In the genomic region with DNA sequence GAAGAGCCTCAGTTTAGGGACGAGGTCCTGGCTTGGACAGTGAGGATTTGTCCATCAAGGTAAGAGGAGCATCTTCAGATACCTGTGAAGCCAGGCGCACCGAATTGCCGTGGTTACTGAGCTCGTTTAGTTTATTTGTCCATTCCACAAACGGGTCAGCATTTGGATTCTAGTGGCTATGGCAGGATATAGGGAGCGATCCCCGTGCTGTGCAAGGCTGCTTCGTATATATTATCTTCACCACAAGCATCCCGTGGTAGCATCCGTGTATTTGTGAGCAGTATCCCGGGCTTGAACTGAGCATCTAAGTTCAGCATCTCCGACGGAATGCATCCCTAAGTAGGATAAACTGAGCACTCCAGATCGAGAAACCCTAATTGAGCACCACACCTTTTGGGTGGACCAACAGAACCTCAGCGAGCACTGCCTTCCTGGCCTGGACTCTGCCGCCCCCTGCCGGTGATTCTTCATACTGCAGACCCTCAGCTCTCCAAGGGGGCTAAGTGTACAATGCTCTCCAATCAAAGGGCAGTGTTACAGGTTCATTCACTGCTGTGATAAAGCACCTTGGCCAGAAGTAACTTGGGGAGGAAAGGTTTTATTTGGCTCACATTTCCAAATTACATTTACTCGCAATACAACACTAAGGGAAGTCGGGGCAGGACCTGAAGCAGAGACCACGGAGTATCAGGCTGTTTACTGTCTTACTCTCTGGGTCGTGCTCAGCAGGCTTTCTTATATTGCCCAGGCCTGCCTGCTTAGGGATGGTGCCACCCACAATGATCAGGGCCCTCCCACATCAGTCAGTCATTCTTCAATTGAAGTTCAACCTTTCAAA, we compare ENCODE assay signal across 8 mouse cellular contexts.
DNase-seq lines count a peak whose midpoint lies in the region; ATAC-seq and TF ChIP-seq lines count a peak whose summit lies in the region.

No protein-coding gene starts in this region.

- peak; percentile 98 to 99 for TF ChIP-seq CTCF in CH12.LX (conservative IDR thresholded peaks at IDR 0.05 in 1 of 2, IDR thresholded peaks at IDR 0.05 in 1 of 2; ENCODE audit: low read depth in 2 of 2, low read length in 2 of 2)
- TF ChIP-seq CTCF in brain, embryonic 14.5 days (IDR thresholded peaks at IDR 0.05; ENCODE audit: borderline replicate concordance, extremely low read depth, insufficient read depth, insufficient read length), result peak; percentile 99
- TF ChIP-seq CTCF in heart, postnatal 0 days (IDR thresholded peaks at IDR 0.05; ENCODE audit: low read depth), result peak; percentile 92
- TF ChIP-seq CTCF in liver, postnatal 0 days (IDR thresholded peaks at IDR 0.05; ENCODE audit: low read depth), result peak; percentile 96
- TF ChIP-seq CTCF in testis, adult 2 months (IDR thresholded peaks at IDR 0.05; ENCODE audit: control insufficient read depth, insufficient read depth, insufficient replicate concordance, low read depth, low read length), result peak; percentile 99

- peak; percentile 95 for TF ChIP-seq RAD21 in CH12.LX (IDR thresholded peaks at IDR 0.05; ENCODE audit: low read depth, low read length)

- no peak for TF ChIP-seq EP300 in CH12.LX (IDR thresholded peaks at IDR 0.05; ENCODE audit: low read length)
- no peak for TF ChIP-seq EP300 in heart, postnatal 0 days (IDR thresholded peaks at IDR 0.05; ENCODE audit: low read depth)
- no peak for TF ChIP-seq EP300 in liver, postnatal 0 days (IDR thresholded peaks at IDR 0.05; ENCODE audit: low read depth)

- H3K27ac ChIP-seq in CH12.LX (ENCODE audit: insufficient read depth, low read depth), result no peak overlapping the region
- H3K27ac ChIP-seq in heart, postnatal 0 days (ENCODE audit: low read depth), result no peak overlapping the region
- H3K27ac ChIP-seq in liver, postnatal 0 days (ENCODE audit: low read depth), result no peak overlapping the region
- H3K27ac ChIP-seq in neural tube, embryonic 15.5 days (replicated peaks), result no peak overlapping the region
- H3K27ac ChIP-seq in testis, adult 2 months (ENCODE audit: control insufficient read depth, insufficient read depth, low read depth, low read length), result no peak overlapping the region

- no peak overlapping the region for H3K4me2 ChIP-seq in CH12.LX (ENCODE audit: insufficient read depth, low read depth, poor library complexity, severe bottlenecking)
- no peak overlapping the region for H3K4me2 ChIP-seq in heart, postnatal 0 days (ENCODE audit: low read depth, low read length)
- no peak overlapping the region for H3K4me2 ChIP-seq in liver, postnatal 0 days (ENCODE audit: low read depth, low read length)
- H3K4me2 ChIP-seq in neural tube, embryonic 15.5 days, result peak overlapping the region; percentile 24; the same call in 1 of the 2 replicates

- peak; percentile 46 for ATAC-seq in erythroid progenitor cell, adult 5-6 weeks (replicated peaks; ENCODE audit: low FRiP score, poor library complexity, severe bottlenecking)
- ATAC-seq in heart, postnatal 0 days (ENCODE audit: insufficient read depth, low read depth), result no peak
- no peak for ATAC-seq in liver, postnatal 0 days
- peak; percentile 83 for ATAC-seq in neural tube, embryonic 15.5 days (ENCODE audit: low FRiP score)

- DNase-seq in CH12.LX (ENCODE audit: extremely low read depth), result peak; percentile 64
- DNase-seq in brain, embryonic 14.5 days (ENCODE audit: low read depth), result peak; percentile 73
- peak; percentile 35 for DNase-seq in heart, postnatal 0 days (ENCODE audit: low spot score)
- peak; percentile 88 for DNase-seq in kidney, postnatal 10 days
- peak; percentile 77 for DNase-seq in liver, postnatal 0 days

- no peak overlapping the region for H3K4me3 ChIP-seq in CH12.LX (replicated peaks in 1 of 3; ENCODE audit: low read depth in 2 of 3, low read length in 2 of 3, poor library complexity in 1 of 3)
- H3K4me3 ChIP-seq in heart, postnatal 0 days (ENCODE audit: low read depth, low read length), result no peak overlapping the region
- no peak overlapping the region for H3K4me3 ChIP-seq in liver, postnatal 0 days (ENCODE audit: low read depth, low read length)
- no peak overlapping the region for H3K4me3 ChIP-seq in neural tube, embryonic 15.5 days (replicated peaks)
- peak overlapping the region; percentile 8 for H3K4me3 ChIP-seq in testis, adult 2 months (ENCODE audit: control insufficient read depth, low read depth, low read length)

- H3K9me3 ChIP-seq in CH12.LX (replicated peaks; ENCODE audit: low read length), result no peaks in the 10 kb centered on the region
- no peaks in the 10 kb centered on the region for H3K9me3 ChIP-seq in heart, postnatal 0 days (replicated peaks; ENCODE audit: control insufficient read depth, low read length)
- no peaks in the 10 kb centered on the region; the same call in 1 of the 2 replicates for H3K9me3 ChIP-seq in liver, postnatal 0 days (ENCODE audit: low read length)
- no peaks in the 10 kb centered on the region for H3K9me3 ChIP-seq in neural tube, embryonic 15.5 days (replicated peaks)

- no peak overlapping the region for H3K9ac ChIP-seq in CH12.LX (ENCODE audit: insufficient read depth, low read depth)
- H3K9ac ChIP-seq in heart, postnatal 0 days (replicated peaks; ENCODE audit: low read depth, low read length), result no peak overlapping the region
- H3K9ac ChIP-seq in liver, postnatal 0 days (replicated peaks), result no peak overlapping the region
- H3K9ac ChIP-seq in neural tube, embryonic 15.5 days (replicated peaks), result no peak overlapping the region

- dilution Hi-C loops in CH12.LX (cut with MboI; ENCODE audit: extremely low pct_ligation_motif_present, extremely low pct_unique_long_range_greater_than_20kb, low sequenced_read_pairs), result no loop called here

- H3K79me2 ChIP-seq in CH12.LX (replicated peaks; ENCODE audit: control insufficient read depth, extremely low read depth, insufficient read depth, poor library complexity, severe bottlenecking), result no peaks in the 10 kb centered on the region

- in situ Hi-C loops in CH12.LX (cut with MboI; ENCODE audit: low pct_ligation_motif_present, low pct_unique_long_range_greater_than_20kb, low sequenced_read_pairs), result loop anchor here (10.0 to 25.0 kb wide), 3 partner anchors 54 to 307 kb away; a partner anchor contains a TSS

- no peaks in the 10 kb centered on the region; a peak in 1 of 4 replicates for H3K4me1 ChIP-seq in CH12.LX (ENCODE audit: control insufficient read depth in 1 of 2, insufficient read depth in 2 of 2)
- H3K4me1 ChIP-seq in heart, postnatal 0 days (ENCODE audit: control insufficient read depth, insufficient read depth), result peaks cover 6% of the 10 kb centered on the region; the same call in 1 of the 2 replicates
- no peaks in the 10 kb centered on the region for H3K4me1 ChIP-seq in liver, postnatal 0 days (ENCODE audit: insufficient read depth)
- H3K4me1 ChIP-seq in neural tube, embryonic 15.5 days, result no peaks in the 10 kb centered on the region; the same call in 1 of the 2 replicates
- no peaks in the 10 kb centered on the region for H3K4me1 ChIP-seq in testis, adult 2 months (ENCODE audit: control insufficient read depth, insufficient read depth, low read length)

- no peak for TF ChIP-seq POLR2A in CH12.LX (IDR thresholded peaks at IDR 0.05; ENCODE audit: low read depth, low read length)
- TF ChIP-seq POLR2A in brain, embryonic 14.5 days (IDR thresholded peaks at IDR 0.05; ENCODE audit: borderline replicate concordance, extremely low read depth, insufficient read depth, insufficient read length, poor library complexity, severe bottlenecking), result no peak
- no peak for TF ChIP-seq POLR2A in testis, adult 2 months (IDR thresholded peaks at IDR 0.05; ENCODE audit: control insufficient read depth, low read depth, low read length)

- 49% methylated on average over 22 of the region's 22 CpGs for WGBS in heart, postnatal 0 days
- WGBS in liver, postnatal 0 days (ENCODE audit: insufficient replicate concordance), result 47% methylated on average over 22 of the region's 22 CpGs
- WGBS in neural tube, embryonic 15.5 days, result 50% methylated on average over 22 of the region's 22 CpGs

- no peaks in the 10 kb centered on the region for H3K36me3 ChIP-seq in CH12.LX (replicated peaks in 1 of 2; ENCODE audit: control insufficient read depth in 1 of 2, insufficient read depth in 1 of 2, low read length in 1 of 2)
- H3K36me3 ChIP-seq in heart, postnatal 0 days (replicated peaks; ENCODE audit: control insufficient read depth, insufficient read depth, low read length), result no peaks in the 10 kb centered on the region
- H3K36me3 ChIP-seq in liver, postnatal 0 days (replicated peaks; ENCODE audit: insufficient read depth, low read length), result no peaks in the 10 kb centered on the region
- no peaks in the 10 kb centered on the region for H3K36me3 ChIP-seq in neural tube, embryonic 15.5 days
- H3K36me3 ChIP-seq in testis, adult 2 months (ENCODE audit: control insufficient read depth, insufficient read depth, low read length), result no peaks in the 10 kb centered on the region

- H3K27me3 ChIP-seq in CH12.LX (replicated peaks), result peaks cover 83% of the 10 kb centered on the region
- H3K27me3 ChIP-seq in heart, postnatal 0 days (ENCODE audit: control insufficient read depth, insufficient read depth, low read length), result no peaks in the 10 kb centered on the region
- H3K27me3 ChIP-seq in liver, postnatal 0 days (ENCODE audit: insufficient read depth, low read length), result no peaks in the 10 kb centered on the region
- H3K27me3 ChIP-seq in neural tube, embryonic 15.5 days (replicated peaks), result no peaks in the 10 kb centered on the region
- no peaks in the 10 kb centered on the region for H3K27me3 ChIP-seq in testis, adult 2 months (ENCODE audit: control insufficient read depth, insufficient read depth, low read length)

TF ChIP-seq in CH12.LX, 34 proteins besides CTCF, POLR2A, EP300 and RAD21:
- TF ChIP-seq NELFE (IDR thresholded peaks at IDR 0.05; ENCODE audit: low read depth, low read length) (no peak; the same call in 1 of the 2 replicates), MXI1 (IDR thresholded peaks at IDR 0.05; ENCODE audit: low read depth, low read length) (no peak), JUND (conservative IDR thresholded peaks at IDR 0.05; ENCODE audit: low read depth, low read length) (no peak), RCOR1 (conservative IDR thresholded peaks at IDR 0.05; ENCODE audit: low read depth, low read length) (no peak), ZC3H11A (IDR thresholded peaks at IDR 0.05; ENCODE audit: low read depth, low read length) (peak; percentile 80), TCF12 (IDR thresholded peaks at IDR 0.05; ENCODE audit: low read depth, low read length) (no peak), MAFK (IDR thresholded peaks at IDR 0.05; ENCODE audit: insufficient replicate concordance, low read length) (no peak), ZNF384 (IDR thresholded peaks at IDR 0.05; ENCODE audit: low read depth, low read length) (no peak), SMC3 (IDR thresholded peaks at IDR 0.05; ENCODE audit: low read depth, low read length) (peak; percentile 97), POLR2AphosphoS2 (IDR thresholded peaks at IDR 0.05; ENCODE audit: low read depth, low read length) (no peak), CHD1 (IDR thresholded peaks at IDR 0.05; ENCODE audit: low read depth, low read length) (no peak), KAT2A (IDR thresholded peaks at IDR 0.05; ENCODE audit: insufficient replicate concordance, low read length) (no peak)
TF ChIP-seq in CH12.LX: peak in this region for 2.

Comparison
In these comparisons a context has a peak if more than half of its experiments do, and no peak if none do; other contexts are left out.
1. DNase-seq: peak in every context shown above with its lines; median percentile 88 in kidney, postnatal 10 days; 77 in liver, postnatal 0 days; 73 in brain, embryonic 14.5 days; 64 in CH12.LX; 35 in heart, postnatal 0 days.
2. ATAC-seq: peak in erythroid progenitor cell, adult 5-6 weeks (single experiment) and neural tube, embryonic 15.5 days (single experiment); none in heart, postnatal 0 days (single experiment) and liver, postnatal 0 days (single experiment).
3. Peak in every context shown above with its lines, with median percentiles within 50 percentile points of each other: CTCF ChIP-seq.